Mouse (Mus musculus) T-helper 17 cell (primary cell): Measurements from ENCODE around the gene Nfkbib.

Experiments used
- in situ Hi-C, 2 experiments: fragments of 300-600 bp; cut with MboI, MseI; formaldehyde crosslinking; loops; 1 replicate in 1 of 2; 2 replicates in 1 of 2; pipeline ENCODE4 v1.15.1; 2025; ENCODE audit warnings: high pct_unique_total_duplicates in 2 of 2

The Nfkbib gene

GRCm38 (mm10) chr7:28773163-28773562, 5.9 kb upstream of the Nfkbib start:
- in situ Hi-C loops, result no loop called here

- in situ Hi-C loops, result no loop called here
These were observed 4.6 kb upstream of the Nfkbib start for GRCm38 (mm10) chr7:28771867-28772266.

GRCm38 (mm10) chr7:28770309-28770708, 3.0 kb upstream of the Nfkbib start:
- in situ Hi-C loops, result no loop called here

GRCm38 (mm10) chr7:28769414-28769958, 2.2 kb upstream of the Nfkbib start:
- in situ Hi-C loops, result no loop called here

GRCm38 (mm10) chr7:28766910-28767309, 402 bp downstream of the Nfkbib start:
- in situ Hi-C loops, result no loop called here

GRCm38 (mm10) chr7:28766173-28766879, 986 bp downstream of the Nfkbib start, which contains the start of gene Sirt2:
Gene Sirt2 (plus strand): TSS chr7:28766735.
- in situ Hi-C loops, result no loop called here

- in situ Hi-C loops, result no loop called here
These were observed 2.1 kb downstream of the Nfkbib start for GRCm38 (mm10) chr7:28765211-28765610.

GRCm38 (mm10) chr7:28761907-28762306, 5.4 kb downstream of the Nfkbib start:
- in situ Hi-C loops, result no loop called here

GRCm38 (mm10) chr7:28758623-28759022, 8.7 kb downstream of the Nfkbib start:
- in situ Hi-C loops, result no loop called here

GRCm38 (mm10) chr7:28756079-28756478, 11.2 kb downstream of the Nfkbib start, which contains the start of gene Ccer2:
Gene Ccer2 (plus strand): TSS chr7:28756174.
- in situ Hi-C loops, result no loop called here

- in situ Hi-C loops, result no loop called here
These were observed 17.4 kb downstream of the Nfkbib start for GRCm38 (mm10) chr7:28749935-28750334.

- in situ Hi-C loops, result no loop called here
These were observed 25.4 kb downstream of the Nfkbib start, which contains the start of the genes Mrps12 and Sars2 for GRCm38 (mm10) chr7:28741709-28742438. Gene Mrps12 (minus strand): TSS chr7:28741820. Gene Sars2 (plus strand): TSS chr7:28741992.

GRCm38 (mm10) chr7:28741368-28741708, 26.0 kb downstream of the Nfkbib start:
- in situ Hi-C loops, result no loop called here

GRCm38 (mm10) chr7:28740949-28741348, 26.4 kb downstream of the Nfkbib start:
- in situ Hi-C loops, result no loop called here

GRCm38 (mm10) chr7:28739829-28740228, 27.5 kb downstream of the Nfkbib start:
- in situ Hi-C loops, result no loop called here

GRCm38 (mm10) chr7:28735701-28736100, 31.6 kb downstream of the Nfkbib start:
- in situ Hi-C loops, result no loop called here

- in situ Hi-C loops, result no loop called here
These were observed 34.1 kb downstream of the Nfkbib start for GRCm38 (mm10) chr7:28733211-28733610.

- in situ Hi-C loops, result no loop called here
These were observed 34.8 kb downstream of the Nfkbib start for GRCm38 (mm10) chr7:28732341-28733142.

GRCm38 (mm10) chr7:28727649-28728340, 39.5 kb downstream of the Nfkbib start:
- in situ Hi-C loops, result loop anchor here in 1 of 2 experiments (5.0 kb wide), 1 partner anchor 120 kb away; no protein-coding TSS in a partner anchor

GRCm38 (mm10) chr7:28726600-28726999, 40.7 kb downstream of the Nfkbib start:
- in situ Hi-C loops, result loop anchor here in 1 of 2 experiments (5.0 kb wide), 1 partner anchor 119 kb away; no protein-coding TSS in a partner anchor

- in situ Hi-C loops, result loop anchor here in 1 of 2 experiments (5.0 kb wide), 1 partner anchor 117 kb away; no protein-coding TSS in a partner anchor
These were observed 42.7 kb downstream of the Nfkbib start for GRCm38 (mm10) chr7:28724613-28725012.
